Mouse (Mus musculus) C2C12 (cell line): ENCODE measurements at regions not wholly inside any gene's neighbourhood (a gene's known extent, or its start where the extent isn't known, plus 50 kb on each side); places are given as distances from the start of the nearest gene placed in this dataset.

ENCODE experiments used
- H3K27me3 ChIP-seq: one replicate; pipeline ENCODE4 v1.6.1; 2011; ENCODE audit not compliant: control insufficient read depth, insufficient read depth, insufficient read length
- H3K36me3 ChIP-seq: one replicate; pipeline ENCODE4 v1.6.1; 2011; ENCODE audit not compliant: control insufficient read depth, insufficient read depth
- H3K4me3 ChIP-seq: one replicate; pipeline ENCODE4 v1.5.1; 2011; ENCODE audit warnings: mild to moderate bottlenecking, control low read depth; ENCODE audit not compliant: poor library complexity, insufficient read depth, severe bottlenecking
- H3K79me2 ChIP-seq: one replicate; pipeline ENCODE4 v1.6.1; 2011; ENCODE audit not compliant: control insufficient read depth, insufficient read depth
- H3K79me3 ChIP-seq: one replicate; pipeline ENCODE4 v1.6.1; 2011; ENCODE audit warnings: low read depth, control low read depth
- H3ac ChIP-seq: one replicate; pipeline ENCODE3; 2011; ENCODE audit warnings: low read depth; ENCODE audit not compliant: control insufficient read depth, insufficient read length
- CEBPB ChIP-seq: IDR thresholded peaks from one replicate; pipeline ENCODE4 v1.6.1; 2011; ENCODE audit warnings: low read depth, mild to moderate bottlenecking, control low read depth, moderate library complexity
- CTCF ChIP-seq: IDR thresholded peaks from one replicate; pipeline ENCODE4 v1.5.1; 2011; ENCODE audit not compliant: control insufficient read depth, insufficient read depth, insufficient read length
- FOSL1 ChIP-seq: IDR thresholded peaks from one replicate; pipeline ENCODE4 v1.8.0; 2011; ENCODE audit warnings: mild to moderate bottlenecking, low read length; ENCODE audit not compliant: poor library complexity, insufficient read depth, severe bottlenecking
- MAX ChIP-seq: IDR thresholded peaks from one replicate; pipeline ENCODE4 v1.6.1; 2011; ENCODE audit warnings: mild to moderate bottlenecking, control low read depth
- MYOD1 ChIP-seq: IDR thresholded peaks from one replicate; pipeline ENCODE4 v1.6.1; 2011; ENCODE audit warnings: low read depth; ENCODE audit not compliant: control insufficient read depth, insufficient read length
- MYOG ChIP-seq: IDR thresholded peaks from one replicate; pipeline ENCODE4 v1.6.1; 2011; ENCODE audit not compliant: control insufficient read depth, insufficient read length; ENCODE audit errors: extremely low read depth
- USF1 ChIP-seq: IDR thresholded peaks from one replicate; pipeline ENCODE4 v1.6.1; 2011; ENCODE audit warnings: low read depth, mild to moderate bottlenecking, control low read depth, moderate library complexity

GRCm38 (mm10) chr2:45537722-45538121, 420.5 kb upstream of the Zeb2 start:
- no peaks in the 10 kb centered on the region for H3K79me3 ChIP-seq
- H3ac ChIP-seq: no peak overlapping the region
- no peak overlapping the region for H3K4me3 ChIP-seq
- H3K36me3 ChIP-seq: no peaks in the 10 kb centered on the region
- H3K79me2 ChIP-seq: no peaks in the 10 kb centered on the region
- TF ChIP-seq MAX (no peak), FOSL1 (no peak), MYOD1 (no peak), CEBPB (no peak), MYOG (no peak), CTCF (no peak), USF1 (no peak)
- no peaks in the 10 kb centered on the region for H3K27me3 ChIP-seq

GRCm38 (mm10) chr2:45534806-45535205, 417.6 kb upstream of the Zeb2 start:
- Histone ChIP-seq H3K4me3 (no peak overlapping the region), H3K36me3 (no peaks in the 10 kb centered on the region), H3K27me3 (no peaks in the 10 kb centered on the region), H3K79me3 (no peaks in the 10 kb centered on the region), H3K79me2 (no peaks in the 10 kb centered on the region), H3ac (no peak overlapping the region)
- TF ChIP-seq FOSL1 (no peak), USF1 (no peak), MAX (no peak), MYOD1 (no peak), CTCF (no peak)

GRCm38 (mm10) chr2:45522310-45522709, 405.1 kb upstream of the Zeb2 start:
- Histone ChIP-seq H3K27me3 (no peaks in the 10 kb centered on the region), H3K79me2 (no peaks in the 10 kb centered on the region), H3K36me3 (no peaks in the 10 kb centered on the region), H3K79me3 (no peaks in the 10 kb centered on the region), H3K4me3 (no peak overlapping the region), H3ac (no peak overlapping the region)
- TF ChIP-seq USF1: no peak
- TF ChIP-seq MAX: no peak
- no peak for TF ChIP-seq CEBPB
- no peak for TF ChIP-seq MYOD1
- TF ChIP-seq FOSL1: no peak
- no peak for TF ChIP-seq CTCF
- TF ChIP-seq MYOG: no peak

- H3K79me2 ChIP-seq: no peaks in the 10 kb centered on the region
- no peaks in the 10 kb centered on the region for H3K79me3 ChIP-seq
- H3ac ChIP-seq: no peak overlapping the region
- no peak overlapping the region for H3K4me3 ChIP-seq
- H3K27me3 ChIP-seq: no peaks in the 10 kb centered on the region
- TF ChIP-seq MAX (no peak), CEBPB (no peak), FOSL1 (no peak), CTCF (no peak), MYOD1 (no peak)
- H3K36me3 ChIP-seq: no peaks in the 10 kb centered on the region
These were observed 402.5 kb upstream of the Zeb2 start for GRCm38 (mm10) chr2:45519550-45520152.

GRCm38 (mm10) chr2:45514290-45515180, 397.3 kb upstream of the Zeb2 start:
- H3K27me3 ChIP-seq: no peaks in the 10 kb centered on the region
- no peaks in the 10 kb centered on the region for H3K36me3 ChIP-seq
- H3K79me2 ChIP-seq: no peaks in the 10 kb centered on the region
- H3K4me3 ChIP-seq: no peak overlapping the region
- H3K79me3 ChIP-seq: no peaks in the 10 kb centered on the region
- no peak overlapping the region for H3ac ChIP-seq
- TF ChIP-seq MAX: no peak
- no peak for TF ChIP-seq MYOD1
- TF ChIP-seq CEBPB: no peak
- no peak for TF ChIP-seq FOSL1
- TF ChIP-seq CTCF: no peak
- no peak for TF ChIP-seq MYOG
- no peak for TF ChIP-seq USF1
